Mouse (Mus musculus) embryonic facial prominence, embryonic 10.5 days (tissue): ENCODE results near the gene Pgr. TPM values are rescaled to one million over a fixed set of nuclear protein-coding genes. Genes with fewer than 3 reads are reported as not detected.

ENCODE experiments used
- DNase-seq: peaks from one replicate; pipeline ENCODE4 v3.0.0-alpha.2; 2017; ENCODE audit warnings: low spot score
- H3K27ac ChIP-seq: fragments of 300-500 bp; sonication (generic); replicated peaks from 2 replicates; pipeline ENCODE4 v1.5.1; 2016; ENCODE audit warnings: mild to moderate bottlenecking
- H3K27me3 ChIP-seq: fragments of 300-500 bp; sonication (generic); replicated peaks from 2 replicates; pipeline ENCODE4 v1.6.1; 2016; ENCODE audit warnings: low read depth, mild to moderate bottlenecking; ENCODE audit not compliant: poor library complexity, severe bottlenecking
- H3K36me3 ChIP-seq: fragments of 300-500 bp; sonication (generic); replicated peaks from 2 replicates; pipeline ENCODE4 v1.6.1; 2016; ENCODE audit warnings: mild to moderate bottlenecking, moderate library complexity
- H3K4me1 ChIP-seq: fragments of 300-500 bp; sonication (generic); 2 replicates; pipeline ENCODE4 v1.6.1; 2016
- H3K4me3 ChIP-seq: fragments of 300-500 bp; sonication (generic); 2 replicates; pipeline ENCODE4 v1.5.1; 2016; ENCODE audit warnings: mild to moderate bottlenecking, moderate library complexity
- H3K9me3 ChIP-seq: fragments of 300-500 bp; sonication (generic); 2 replicates; pipeline ENCODE4 v1.6.1; 2016; ENCODE audit warnings: mild to moderate bottlenecking
- WGBS: fragments of 180-500 bp; shearing (Covaris S2); methylation state at CpG from one replicate; pipeline ENCODE4 v1.1.7; 2016; 5-methylcytosine and 5-hydroxymethylcytosine counted together
- polyA plus RNA-seq: library from polyadenylated mRNA; unstranded; fragments of >200 nt; fragmentation: Nextera tagmentation; extraction: Ambion mirVana; gene quantifications from 2 replicates; pipeline ENCODE4 v1.2.1, GENCODE M21; 2016

Gene Pgr
- polyA plus RNA-seq, 1 experiment from 2014 or later, result 0.36 TPM

- H3K36me3 ChIP-seq, result no peaks in the 10 kb centered on the region
- H3K4me3 ChIP-seq, result no peak overlapping the region
- 73% methylated on average over 7 of the region's 7 CpGs for whole genome bisulfite sequencing
- no peaks in the 10 kb centered on the region for H3K4me1 ChIP-seq
- DNase-seq, result no peak
- no peaks in the 10 kb centered on the region for H3K9me3 ChIP-seq
- no peak overlapping the region for H3K27ac ChIP-seq
- H3K27me3 ChIP-seq, result no peaks in the 10 kb centered on the region
Measured at GRCm38 (mm10) chr9:8970240-8970639, 70.6 kb downstream of the Pgr start.

- H3K4me1 ChIP-seq, result no peaks in the 10 kb centered on the region
- H3K4me3 ChIP-seq, result no peak within 1 kb of the TSS
- no peak for DNase-seq
- no peaks in the 10 kb centered on the region for H3K9me3 ChIP-seq
- H3K36me3 ChIP-seq, result no peaks in the 10 kb centered on the region
- no peak within 1 kb of the TSS for H3K27ac ChIP-seq
- no peaks in the 10 kb centered on the region for H3K27me3 ChIP-seq
- WGBS, result 83% methylated on average over 2 of the region's 2 CpGs
Measured at GRCm38 (mm10) chr9:8971491-8971890, 71.9 kb downstream of the Pgr start, which contains the start of gene Gm16485. TSS of gene Gm16485 (plus strand) at chr9:8971791.

GRCm38 (mm10) chr9:8977775-8978174, 78.1 kb downstream of the Pgr start:
- no peaks in the 10 kb centered on the region for H3K9me3 ChIP-seq
- H3K4me1 ChIP-seq, result no peaks in the 10 kb centered on the region
- H3K27ac ChIP-seq, result no peak overlapping the region
- no peaks in the 10 kb centered on the region for H3K36me3 ChIP-seq
- DNase-seq, result no peak
- no peaks in the 10 kb centered on the region for H3K27me3 ChIP-seq
- WGBS, result 42% methylated on average over 2 of the region's 2 CpGs
- H3K4me3 ChIP-seq, result no peak overlapping the region

GRCm38 (mm10) chr9:8982315-8982714, 82.7 kb downstream of the Pgr start:
- Histone ChIP-seq H3K4me1 (no peaks in the 10 kb centered on the region), H3K27me3 (no peaks in the 10 kb centered on the region), H3K36me3 (no peaks in the 10 kb centered on the region), H3K27ac (no peak overlapping the region), H3K4me3 (no peak overlapping the region), H3K9me3 (no peaks in the 10 kb centered on the region)
- no peak for DNase-seq
- WGBS, result 73% methylated on average over 3 of the region's 3 CpGs

- no peaks in the 10 kb centered on the region for H3K9me3 ChIP-seq
- H3K27ac ChIP-seq, result no peak overlapping the region
- no peaks in the 10 kb centered on the region for H3K4me1 ChIP-seq
- H3K27me3 ChIP-seq, result no peaks in the 10 kb centered on the region
- H3K4me3 ChIP-seq, result no peak overlapping the region
- H3K36me3 ChIP-seq, result peaks cover 34% of the 10 kb centered on the region
- WGBS, result 87% methylated on average over 2 of the region's 2 CpGs
- DNase-seq, result no peak
Measured at GRCm38 (mm10) chr9:8996494-8996893, 96.9 kb downstream of the Pgr start.

- Histone ChIP-seq H3K27me3 (no peaks in the 10 kb centered on the region), H3K27ac (no peak overlapping the region), H3K4me3 (no peak overlapping the region), H3K9me3 (no peaks in the 10 kb centered on the region), H3K36me3 (peaks cover 38% of the 10 kb centered on the region), H3K4me1 (no peaks in the 10 kb centered on the region)
- no peak for DNase-seq
Measured at GRCm38 (mm10) chr9:9001170-9001569, 101.5 kb downstream of the Pgr start.

- Histone ChIP-seq H3K4me3 (no peak overlapping the region), H3K9me3 (no peaks in the 10 kb centered on the region), H3K4me1 (no peaks in the 10 kb centered on the region), H3K27ac (no peak overlapping the region), H3K27me3 (no peaks in the 10 kb centered on the region), H3K36me3 (peaks cover 37% of the 10 kb centered on the region)
- DNase-seq, result no peak
- 97% methylated on average over 2 of the region's 2 CpGs for WGBS
Measured at GRCm38 (mm10) chr9:9015108-9015507, 115.5 kb downstream of the Pgr start.

Other genes with a start within 250 kb of the Pgr start
- 0.08 TPM in 1 of 2 replicates, not detected in the other for gene Gm16485, start 72.0 kb downstream of the Pgr start, polyA plus RNA-seq